Mouse (Mus musculus): ENCODE data around the gene Gm20403.
"Not testable (repeated sequence)": the region's sequence is repeated elsewhere in the genome, so short reads cannot be mapped to it uniquely, and the experiment has no call there.

Gm20403 gene

DNA sequence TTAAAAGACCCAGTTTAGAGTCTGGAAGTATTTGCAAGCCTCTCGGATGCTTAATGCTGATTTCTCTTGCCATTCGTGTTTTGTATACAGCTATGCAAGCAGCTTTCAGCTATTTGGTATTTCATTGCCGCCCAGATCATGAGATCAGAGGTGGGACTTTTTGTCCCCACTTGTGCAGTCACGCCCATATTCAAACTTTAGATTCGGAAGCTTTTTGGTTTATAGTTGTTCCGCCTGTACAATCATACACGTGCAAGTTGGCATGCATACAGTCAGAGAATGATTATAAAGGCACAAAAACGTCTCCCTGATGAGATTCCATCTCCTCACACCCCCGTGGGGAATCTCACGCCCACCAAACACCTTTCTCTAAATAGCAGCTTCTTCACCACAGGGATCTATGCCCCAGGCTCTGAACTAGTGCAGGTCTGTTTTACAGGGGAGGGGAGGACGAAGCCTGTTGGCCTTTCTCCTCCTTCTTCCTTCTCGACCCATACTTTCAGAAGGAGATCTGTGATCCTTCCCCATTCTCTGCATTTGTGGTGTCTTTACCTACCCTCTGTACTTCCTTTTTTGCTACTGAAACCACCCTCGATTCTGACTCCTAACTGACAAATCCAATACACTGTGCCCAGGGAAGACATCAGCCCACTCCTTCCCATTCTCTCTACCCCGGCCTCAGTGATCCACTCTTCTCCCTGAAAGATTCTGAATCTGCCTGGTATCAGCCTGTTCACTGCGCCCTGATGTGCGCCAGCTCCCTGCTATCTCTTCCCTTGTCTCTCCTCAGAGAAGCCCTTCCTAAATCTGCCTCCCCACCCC is 7.1 kb upstream of the Gm20403 start:
- DNase-seq (ENCODE audit: low read depth, low spot score): peak; percentile 35

- no peak for DNase-seq (ENCODE audit: low read depth, low spot score)
Measured at GRCm38 (mm10) chr12:54992814-54993213, 6.5 kb upstream of the Gm20403 start.

DNA sequence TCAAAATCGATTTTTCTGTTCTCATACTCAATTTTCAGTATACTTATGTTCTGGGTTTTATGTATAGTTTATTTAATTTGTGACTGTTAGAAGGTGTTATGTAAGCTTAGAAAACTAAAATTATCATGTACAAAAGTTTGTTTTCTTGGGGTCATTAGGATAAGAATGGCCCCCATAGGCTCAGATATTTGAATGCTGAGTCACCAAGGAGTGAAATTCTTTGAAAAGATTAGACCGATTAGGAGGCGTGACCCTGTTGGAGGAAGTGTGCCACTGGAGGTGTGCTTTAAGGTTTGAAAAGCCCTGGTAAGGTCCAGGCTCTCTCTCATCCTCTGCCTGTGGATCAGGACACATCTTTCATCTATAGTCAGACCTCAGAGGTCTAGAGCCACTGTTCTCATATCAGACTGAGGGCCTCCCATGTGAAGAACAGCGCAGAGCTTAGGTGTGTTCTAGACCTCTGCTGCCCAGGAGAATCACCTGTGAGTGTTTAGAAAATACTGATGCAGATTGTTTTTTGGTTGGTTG is 2.1 kb upstream of the Gm20403 start:
- no peak for DNase-seq (ENCODE audit: low read depth, low spot score)

- DNase-seq (ENCODE audit: low read depth, low spot score): no peak
Measured at GRCm38 (mm10) chr12:54987156-54987555, 827 bp upstream of the Gm20403 start.

DNA sequence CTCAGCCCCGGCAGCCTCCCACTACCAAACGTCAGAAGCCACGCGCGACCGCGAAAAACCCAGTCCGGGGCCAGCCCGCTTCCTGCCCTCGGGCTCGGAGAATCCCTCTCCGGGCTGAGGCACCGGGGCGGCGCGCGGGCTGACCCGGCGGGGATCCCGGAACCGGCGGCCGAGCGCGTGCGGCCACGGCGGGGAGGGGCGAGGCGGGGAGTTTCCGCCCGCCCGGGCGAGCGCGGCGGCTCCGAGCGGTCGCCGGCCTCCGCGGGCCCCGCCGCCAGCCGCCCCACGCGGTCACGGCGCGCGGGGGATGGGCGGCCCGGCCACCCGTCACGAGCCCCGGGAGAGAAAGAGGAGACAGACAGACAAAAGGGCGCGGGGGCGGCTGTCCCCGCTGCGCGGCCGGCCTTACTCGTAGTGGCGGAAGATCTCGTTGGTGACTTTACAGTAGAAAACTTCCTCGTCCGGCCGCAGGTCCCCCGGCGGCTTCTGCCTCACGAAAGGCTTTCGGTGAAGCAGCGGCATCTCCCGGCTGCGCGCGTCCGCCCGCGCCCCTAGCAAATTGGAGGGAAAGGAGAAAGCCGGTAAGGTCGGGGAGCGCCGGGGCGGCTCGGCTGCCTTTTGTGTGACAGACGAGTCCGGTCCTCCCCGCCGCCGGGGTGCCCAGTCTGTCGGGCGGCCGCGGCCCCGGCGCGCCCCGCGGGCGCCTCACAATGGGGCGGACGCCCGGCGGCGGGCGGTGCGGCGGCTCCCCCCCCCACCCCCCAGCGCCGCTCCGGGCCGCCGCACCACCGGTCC is 875 bp downstream of the Gm20403 start:
- DNase-seq (ENCODE audit: low read depth, low spot score): peak; percentile 20

GRCm38 (mm10) chr12:54984701-54985256 is 1.6 kb downstream of the Gm20403 start:
- peak; percentile 57 for DNase-seq (ENCODE audit: low read depth, low spot score)

DNA sequence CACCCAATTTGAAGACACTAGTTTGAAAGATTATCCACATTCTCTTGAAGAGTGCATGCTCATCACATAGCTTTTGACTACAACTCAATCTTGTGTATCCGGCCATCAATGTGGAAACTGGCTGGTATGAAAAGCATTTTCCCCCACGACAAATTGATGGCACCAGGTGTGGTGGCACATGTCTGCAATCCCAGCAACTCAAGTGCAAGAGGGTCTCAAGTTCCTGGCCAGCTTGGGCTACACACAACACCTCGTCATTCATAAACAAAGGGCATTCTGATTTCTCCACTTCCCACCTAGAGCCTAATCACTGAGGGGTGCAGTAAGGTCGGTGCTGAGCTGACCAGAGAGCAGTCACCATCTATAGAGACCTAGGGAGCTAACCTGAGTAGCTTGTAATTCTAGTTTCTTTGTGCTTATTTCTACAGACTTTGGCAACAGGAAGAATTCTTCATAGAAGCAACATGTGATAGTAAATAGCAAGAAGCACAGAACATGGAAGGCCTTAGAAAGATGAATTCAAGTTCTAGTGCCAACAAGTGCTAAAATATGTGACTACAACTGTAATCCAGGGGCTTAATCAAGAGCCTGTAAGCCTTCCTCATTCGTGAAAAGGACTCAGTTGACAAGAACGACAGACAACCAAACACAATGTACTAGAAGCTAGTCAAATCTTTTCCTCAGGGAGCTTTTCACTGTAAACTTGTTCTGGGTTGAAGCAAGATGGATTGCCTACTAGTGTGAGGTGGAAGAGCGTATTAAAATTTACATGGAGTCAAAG is 3.2 kb downstream of the Gm20403 start:
- no peak for DNase-seq (ENCODE audit: low read depth, low spot score)

- no peak for DNase-seq (ENCODE audit: low read depth, low spot score)
Measured at GRCm38 (mm10) chr12:54981962-54982361, 4.4 kb downstream of the Gm20403 start.

- DNase-seq (ENCODE audit: low read depth, low spot score): no peak
Measured at GRCm38 (mm10) chr12:54980939-54981338, 5.4 kb downstream of the Gm20403 start.

DNA sequence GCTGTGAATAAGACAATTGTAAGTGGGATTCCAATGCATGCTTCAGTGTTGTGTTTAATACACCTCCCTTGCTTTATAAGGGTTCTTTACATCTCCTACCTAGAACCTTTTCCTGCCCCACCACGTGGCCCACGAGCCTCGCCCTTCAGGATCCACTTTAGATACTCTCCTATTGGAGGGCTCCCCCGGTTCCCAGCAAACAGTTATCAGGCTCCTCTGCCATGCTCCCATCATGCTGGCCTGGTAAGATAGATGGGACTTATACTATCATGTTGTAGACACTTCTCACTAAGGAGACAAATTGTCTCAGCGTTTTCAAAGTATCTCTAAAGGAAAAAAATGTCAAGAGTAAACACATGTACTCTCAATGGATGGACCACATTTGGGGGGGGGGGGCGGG is 5.8 kb downstream of the Gm20403 start:
- no peak for DNase-seq (ENCODE audit: low read depth, low spot score)

DNA sequence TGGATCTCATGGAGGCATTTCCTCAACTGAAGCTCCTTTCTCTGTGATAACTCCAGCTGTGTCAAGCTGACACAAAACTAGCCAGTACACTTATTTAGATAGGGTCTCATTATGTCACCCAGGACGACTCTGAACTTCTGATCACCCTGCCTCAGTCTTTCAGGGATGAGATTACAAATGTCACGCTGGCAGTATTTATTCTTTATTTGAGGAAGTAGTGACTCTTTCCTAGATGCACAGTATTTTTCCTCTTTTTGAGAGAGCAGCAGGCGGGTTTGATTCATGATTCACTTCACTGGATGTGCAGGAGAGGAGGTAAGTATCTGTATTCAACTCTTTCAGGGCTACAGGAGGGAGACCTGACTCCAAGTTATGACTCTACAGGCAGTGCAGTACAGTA is 17.3 kb downstream of the Gm20403 start:
- DNase-seq (ENCODE audit: low read depth, low spot score): no peak

- no peak for DNase-seq (ENCODE audit: low read depth, low spot score)
Measured at GRCm38 (mm10) chr12:54965532-54966160, 20.7 kb downstream of the Gm20403 start.

DNA sequence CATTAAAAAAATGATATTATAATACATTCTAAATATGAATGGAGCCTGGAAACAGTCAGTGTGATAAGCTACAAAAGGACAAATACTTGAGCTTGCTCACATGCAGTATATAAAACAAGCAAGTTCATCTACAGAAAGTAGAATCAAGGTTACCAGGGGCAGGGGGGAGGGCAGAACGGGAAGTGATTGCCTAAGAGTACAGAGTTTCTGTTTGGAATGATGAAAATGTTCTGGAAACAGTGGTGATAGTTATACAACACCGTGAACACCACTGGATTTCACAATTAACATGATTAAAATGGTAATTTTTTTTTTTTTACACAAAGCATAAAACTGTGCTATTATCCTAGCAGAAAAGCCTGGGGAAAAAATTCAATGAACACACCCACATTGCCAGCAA is 26.8 kb downstream of the Gm20403 start:
- no peak for DNase-seq (ENCODE audit: low read depth, low spot score)

DNA sequence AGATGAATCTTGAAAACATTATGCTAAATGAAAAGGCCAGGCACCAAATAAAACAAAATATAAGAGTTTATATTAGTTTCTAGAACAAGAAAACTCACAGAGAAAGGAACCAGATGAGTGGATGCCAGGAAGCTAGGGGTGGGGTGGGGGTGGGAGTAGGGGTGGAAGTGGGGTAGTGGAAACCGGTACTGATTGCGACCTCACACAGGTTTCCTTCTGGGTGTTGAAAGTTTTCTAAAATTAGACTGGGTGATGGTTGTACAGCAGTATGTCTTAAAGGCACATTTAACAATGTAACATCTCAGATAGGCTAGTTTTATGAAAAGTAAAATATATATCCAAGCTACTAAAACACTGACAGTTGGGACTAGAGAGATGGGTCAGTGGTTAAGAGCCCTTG is 29.4 kb downstream of the Gm20403 start:
- no peak for DNase-seq (ENCODE audit: low read depth, low spot score)

- DNase-seq (ENCODE audit: low read depth, low spot score): no peak
Measured at GRCm38 (mm10) chr12:54956457-54956856, 29.9 kb downstream of the Gm20403 start.

GRCm38 (mm10) chr12:54946116-54946515 is 40.2 kb downstream of the Gm20403 start:
- no peak for DNase-seq (ENCODE audit: low read depth, low spot score)

DNA sequence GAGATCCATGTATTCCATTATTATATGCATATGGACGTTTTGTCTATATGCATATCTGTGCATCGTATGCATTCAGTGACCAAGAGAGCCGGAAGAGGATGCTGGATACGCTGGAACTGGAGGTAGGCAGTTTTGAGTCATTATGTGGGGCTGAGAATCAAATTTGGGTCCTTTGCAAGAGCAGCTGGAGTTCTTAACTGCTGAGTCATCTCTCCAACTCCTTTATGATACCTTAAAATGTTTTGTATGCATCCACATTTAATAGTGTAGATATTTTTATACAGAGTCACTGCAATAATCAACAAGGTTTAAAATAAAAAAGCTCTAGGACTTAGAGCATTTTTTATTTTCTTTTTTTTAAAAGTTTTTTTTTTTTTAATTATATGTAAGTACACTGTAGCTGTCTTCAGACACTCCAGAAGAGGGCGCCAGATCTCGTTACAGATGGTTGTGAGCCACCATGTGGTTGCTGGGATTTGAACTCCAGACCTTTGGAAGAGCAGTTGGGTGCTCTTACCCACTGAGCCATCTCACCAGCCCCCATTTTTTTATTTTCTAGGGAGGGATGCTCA is 43.7 kb downstream of the Gm20403 start:
- not testable (repeated sequence) for DNase-seq (ENCODE audit: low read depth, low spot score)

- DNase-seq (ENCODE audit: low read depth, low spot score): not testable (repeated sequence)
Measured at GRCm38 (mm10) chr12:54937581-54938343, 48.6 kb downstream of the Gm20403 start.

Measured in brain, adult 2 months (tissue).